Mouse (Mus musculus) layer of hippocampus, postnatal 14 days (tissue): ENCODE measurements at regions not wholly inside any gene's neighbourhood (a gene's known extent, or its start where the extent isn't known, plus 50 kb on each side); places are given as distances from the start of the nearest gene placed in this dataset.

Experiments used
- DNase-seq, 2 experiments: peaks; one replicate each; pipeline ENCODE4 v3.0.0; 2021 to 2022; ENCODE audit warnings: low spot score in 2 of 2, mixed read lengths in 1 of 2

DNA sequence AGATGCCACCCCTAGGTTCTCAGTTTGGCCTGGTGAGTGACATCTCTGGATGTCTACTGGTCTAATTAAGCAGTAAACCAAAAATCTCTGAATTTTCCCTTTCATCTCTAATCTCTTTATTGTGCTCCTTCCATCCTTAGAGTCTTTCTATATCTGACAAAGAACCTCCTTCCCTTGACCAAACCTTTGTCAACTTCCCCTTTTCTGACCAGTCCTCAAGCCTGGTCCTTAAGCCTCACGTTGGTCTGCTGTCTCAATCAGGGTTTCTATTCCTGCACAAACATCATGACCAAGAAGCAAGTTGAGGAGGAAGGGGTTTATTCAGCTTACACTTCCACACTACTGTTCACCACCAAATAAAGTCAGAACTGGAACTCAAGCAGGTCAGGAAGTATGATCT lies 116.4 kb upstream of the Tab2 start:
- DNase-seq: no peak

DNA sequence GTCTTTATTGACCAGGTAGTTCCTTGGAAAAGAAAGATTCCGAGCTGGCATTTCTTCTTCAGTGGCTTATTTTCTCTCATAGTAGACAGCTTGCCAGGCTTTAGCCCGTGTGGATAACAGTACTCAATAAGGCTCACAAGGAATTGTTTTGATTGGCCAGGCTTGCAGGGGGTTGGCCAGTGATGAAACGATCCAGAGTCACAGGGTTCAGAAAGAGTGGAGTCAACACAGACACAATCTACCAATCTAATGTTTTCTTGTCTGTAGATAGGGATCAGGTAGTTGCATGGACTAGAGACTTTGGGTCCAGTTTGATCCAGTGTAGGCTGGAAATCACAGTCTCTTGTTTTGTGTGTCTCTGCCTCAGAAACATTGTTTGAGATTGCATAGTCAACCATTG lies 115.8 kb upstream of the Tab2 start:
- DNase-seq: no peak

DNA sequence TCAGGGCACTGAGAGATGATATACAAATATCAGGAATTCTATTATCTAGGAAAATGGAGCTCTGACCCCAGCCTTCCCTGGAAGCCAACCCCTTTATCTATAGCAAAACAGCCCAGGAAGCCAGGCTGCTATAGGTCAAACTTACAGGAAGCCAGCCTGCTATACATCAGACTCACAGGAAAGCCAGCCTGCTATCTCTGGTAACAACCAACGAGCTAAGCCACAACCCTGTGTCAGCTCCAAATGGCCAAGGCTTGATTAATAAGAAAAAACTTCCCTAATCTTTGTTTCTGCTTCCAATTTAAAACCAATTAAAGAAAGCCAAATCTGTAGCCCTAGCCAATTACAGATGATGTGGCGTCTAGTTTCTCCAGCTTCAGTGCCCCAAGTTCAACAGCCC lies 114.4 kb upstream of the Tab2 start:
- DNase-seq: no peak

DNA sequence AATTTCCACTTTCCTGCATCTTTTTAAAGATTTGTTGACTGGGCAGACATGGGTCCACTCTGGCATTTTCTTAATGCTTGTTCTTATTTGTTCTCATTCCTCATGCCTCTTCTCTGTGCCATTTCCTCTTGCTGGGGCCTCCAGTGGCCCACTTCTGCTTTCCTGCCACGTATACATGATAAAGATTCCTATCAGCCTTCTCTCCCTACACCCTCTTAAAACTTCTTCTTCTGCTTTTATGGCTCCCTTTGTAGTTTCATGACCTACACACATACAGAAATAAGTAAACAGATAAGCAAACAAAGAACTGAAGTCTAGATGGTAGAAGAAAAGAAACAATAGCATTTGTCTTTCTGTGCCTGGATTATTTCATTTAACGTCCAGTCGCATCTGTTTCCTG lies 110.9 kb upstream of the Tab2 start:
- DNase-seq: no peak

DNA sequence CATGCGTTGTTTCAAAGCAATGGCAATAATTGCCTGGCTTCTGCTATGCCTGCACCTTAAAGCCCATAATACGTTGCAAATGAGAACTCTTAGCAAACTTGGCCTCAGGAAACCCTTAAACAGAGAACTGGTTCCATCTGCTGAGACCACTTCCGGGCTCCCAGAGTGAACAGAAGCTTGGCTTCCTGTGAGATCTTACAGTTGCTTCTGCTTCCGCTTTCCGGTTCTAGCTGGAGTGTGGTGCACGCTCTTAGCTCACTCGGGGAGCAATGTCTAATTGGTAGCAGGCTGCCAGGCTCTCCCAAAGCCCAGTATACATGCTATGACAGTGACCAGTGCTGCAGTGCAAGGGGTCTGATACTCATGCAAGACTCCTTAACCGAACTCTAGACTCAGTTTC lies 109.7 kb upstream of the Tab2 start:
- no peak for DNase-seq

DNA sequence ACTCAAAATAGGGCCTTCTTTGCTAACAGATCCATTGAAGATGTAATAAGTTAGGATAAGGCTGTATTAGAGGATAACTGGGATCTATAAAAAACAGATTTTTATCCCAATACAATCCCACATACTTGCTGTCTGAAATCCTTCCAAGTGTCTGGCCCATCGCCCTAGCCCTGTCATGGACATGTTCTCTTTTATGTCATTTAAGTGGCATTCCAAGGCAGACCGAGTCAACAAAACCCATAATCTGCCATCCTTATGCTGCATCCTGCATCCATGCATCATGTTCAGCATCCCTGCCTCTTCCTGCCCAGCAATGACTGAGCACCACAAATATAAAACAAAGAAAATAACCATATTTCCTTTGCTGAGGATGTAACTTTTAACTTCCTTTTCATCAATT lies 108.3 kb upstream of the Tab2 start:
- no peak for DNase-seq

DNA sequence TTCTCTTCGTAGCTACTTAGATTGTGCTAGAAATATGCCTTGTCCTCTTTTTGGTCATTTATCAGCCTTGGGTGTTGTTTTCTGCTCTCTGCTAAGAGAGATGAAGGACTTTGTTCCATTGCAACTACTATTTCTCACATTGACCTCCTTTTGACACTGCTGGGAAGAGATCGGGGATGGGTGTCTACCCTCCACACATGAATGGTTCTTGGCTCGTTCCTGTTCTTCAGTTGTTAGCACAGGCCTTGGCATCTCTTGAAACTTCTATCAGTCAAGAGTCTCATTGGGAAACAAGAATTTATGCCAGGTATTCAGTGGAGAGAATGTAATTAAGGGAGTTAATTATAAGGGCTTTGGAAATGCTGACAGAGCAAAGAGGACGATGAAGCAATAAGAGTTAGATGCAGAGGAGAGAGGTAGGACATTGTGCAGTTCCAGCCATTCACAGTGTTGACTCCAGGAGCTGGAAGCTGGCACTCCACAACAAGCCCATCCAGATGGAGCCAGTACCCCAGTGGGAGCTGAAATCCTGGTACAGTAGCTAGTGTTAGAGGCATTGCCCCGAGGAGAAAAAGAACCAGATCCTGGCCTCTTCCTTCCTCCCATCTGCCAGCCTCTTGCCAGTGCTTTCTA lies 107.5 kb upstream of the Tab2 start:
- DNase-seq: peak in 1 of 2 experiments; percentile 61

DNA sequence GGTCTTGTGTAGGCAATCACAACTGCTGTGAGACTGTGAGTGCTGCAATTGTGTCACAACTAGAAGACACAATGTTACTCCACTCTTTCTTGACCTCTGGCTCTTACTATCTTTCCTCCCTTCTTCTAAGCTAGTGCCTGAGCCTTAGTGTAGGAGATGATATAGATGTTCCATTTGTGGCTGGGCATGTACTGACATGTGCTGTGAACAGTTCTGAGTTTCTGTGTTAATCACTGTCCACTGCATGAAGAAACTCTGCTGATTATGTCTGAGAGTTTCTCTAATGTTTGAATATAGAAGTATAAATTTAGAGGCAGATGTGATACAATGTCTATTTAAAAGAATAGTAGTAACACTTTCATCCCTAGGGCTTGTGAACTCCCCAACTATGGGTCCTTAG lies 105.0 kb upstream of the Tab2 start:
- no peak for DNase-seq

DNA sequence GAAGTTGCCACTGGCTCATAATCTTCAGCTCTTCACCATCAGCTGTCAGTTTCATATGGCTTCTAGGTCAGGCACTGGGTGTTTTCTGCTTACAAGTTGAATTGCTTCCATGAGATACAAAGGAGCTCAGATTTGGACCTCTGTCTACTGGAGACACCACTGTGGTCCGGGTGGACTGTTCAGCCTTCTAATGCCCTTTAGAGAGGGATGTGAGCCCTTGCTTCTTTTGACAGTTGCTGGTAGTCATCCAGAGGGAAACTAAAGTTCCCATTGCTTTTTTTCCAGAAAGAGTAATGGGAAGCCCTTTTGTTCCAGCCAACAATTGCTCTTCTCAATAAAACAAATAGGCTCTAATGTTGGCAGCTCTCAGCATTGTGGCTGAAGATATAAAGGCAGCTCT lies 103.7 kb upstream of the Tab2 start:
- peak in 1 of 2 experiments; percentile 36 for DNase-seq

DNA sequence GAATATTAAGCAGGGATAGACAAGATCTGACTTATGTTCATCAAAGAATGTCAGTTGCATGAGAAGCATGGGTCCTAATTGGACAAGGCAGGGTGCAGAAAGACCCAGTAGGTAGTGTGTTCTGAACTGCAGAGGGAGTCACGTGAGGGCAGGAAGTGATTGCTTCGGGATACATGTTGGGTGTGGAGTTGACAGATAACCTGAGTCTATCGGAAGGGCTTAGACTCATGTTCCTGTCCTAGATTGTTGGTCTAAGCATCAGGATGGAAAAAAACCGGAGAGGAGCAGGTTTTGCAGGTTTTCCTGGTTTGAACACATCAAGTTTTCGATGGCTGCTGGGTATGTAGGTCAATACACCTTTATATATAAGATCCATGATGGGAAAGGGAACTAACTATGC lies 101.8 kb upstream of the Tab2 start:
- DNase-seq: no peak

DNA sequence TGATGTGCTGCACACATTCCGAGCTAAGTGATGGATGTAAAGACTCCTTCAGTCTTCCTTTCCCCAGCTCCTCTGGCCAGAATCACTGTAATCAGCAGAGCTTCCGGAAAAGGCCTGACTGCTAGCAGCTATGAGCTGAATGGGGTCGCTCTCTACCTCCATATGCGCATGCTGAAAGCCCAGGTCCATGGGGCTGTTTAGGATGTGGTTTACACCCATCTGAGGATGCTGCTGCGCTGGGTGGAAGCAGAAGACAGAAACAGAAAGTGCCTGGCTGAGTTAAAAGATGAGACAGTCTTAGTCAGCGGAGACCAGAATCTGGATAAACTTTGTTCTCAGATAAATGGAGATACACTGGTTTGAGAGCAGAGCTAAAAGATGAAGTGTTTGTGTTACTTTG lies 99.3 kb upstream of the Tab2 start:
- no peak for DNase-seq

DNA sequence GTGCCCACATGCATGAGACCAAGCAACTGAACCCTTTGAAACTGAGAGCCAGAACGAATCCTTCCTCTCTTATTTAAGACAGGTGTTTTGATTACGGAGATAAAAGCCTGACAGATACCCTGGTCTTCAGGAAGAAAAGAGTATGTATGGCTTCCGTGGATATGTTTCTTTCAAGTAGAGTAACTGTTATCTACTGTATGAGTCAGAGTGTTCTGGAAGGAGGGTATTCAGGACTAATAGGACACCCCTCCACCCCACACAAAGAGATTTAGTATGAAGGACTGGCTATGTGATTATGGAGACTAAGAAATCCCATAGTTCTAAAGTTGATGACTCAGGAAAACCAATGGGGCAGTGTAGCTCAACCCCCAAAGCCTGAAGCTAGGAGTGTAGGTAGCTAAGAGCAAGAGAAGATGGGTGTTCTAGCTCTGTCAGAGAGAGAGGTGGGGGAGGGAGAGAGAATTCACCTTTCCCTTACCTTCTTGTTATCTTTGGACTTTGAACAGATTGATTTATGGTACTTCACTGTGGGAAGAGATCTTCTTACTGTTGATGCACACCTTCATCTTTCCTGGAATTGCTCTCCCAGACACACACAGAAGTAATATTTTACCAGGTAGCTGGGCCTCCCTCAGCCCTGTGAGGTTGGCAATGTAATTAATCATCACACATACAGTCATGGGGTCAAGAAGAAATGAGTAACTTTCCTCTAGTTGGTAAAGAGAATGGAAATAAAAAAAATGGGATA lies 87.6 kb upstream of the Tab2 start:
- DNase-seq: no peak

DNA sequence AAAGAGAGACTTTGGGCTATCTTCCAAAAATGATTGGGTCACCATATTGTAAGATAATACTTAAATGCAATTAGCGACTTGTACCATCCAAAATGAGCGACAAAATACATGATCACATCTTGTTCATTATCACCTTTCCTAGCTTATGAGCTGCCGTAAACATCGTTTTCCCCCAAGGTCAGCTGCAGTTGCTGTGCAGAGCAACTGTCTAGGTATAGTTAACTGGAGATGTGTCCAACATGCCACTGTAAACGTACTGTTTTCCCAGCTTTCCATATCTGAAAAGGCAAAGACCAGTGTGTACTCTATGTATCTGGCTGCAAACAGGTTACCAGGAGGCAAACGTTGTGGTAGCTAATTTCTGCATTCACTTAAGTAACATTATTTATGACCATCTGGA lies 86.3 kb upstream of the Tab2 start:
- no peak for DNase-seq

DNA sequence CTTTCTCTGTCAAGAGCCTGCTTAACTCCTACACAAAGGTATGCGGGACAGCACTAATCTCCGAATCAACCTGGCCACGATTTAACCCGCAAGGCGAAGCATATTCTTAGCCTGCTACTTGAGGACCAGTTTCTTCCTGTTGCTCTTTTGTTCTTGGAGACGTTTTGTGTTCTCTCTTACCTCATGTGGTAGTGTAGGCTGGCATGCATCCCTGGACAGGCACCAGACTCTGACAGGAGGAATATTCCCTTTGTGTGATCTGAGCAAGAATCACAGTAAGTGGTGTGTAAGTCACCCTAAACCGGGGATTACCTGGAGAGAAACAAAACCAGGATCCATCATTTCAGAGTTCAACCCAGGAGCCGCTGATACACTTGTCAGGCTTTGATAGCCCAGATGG lies 85.8 kb upstream of the Tab2 start:
- DNase-seq: no peak

DNA sequence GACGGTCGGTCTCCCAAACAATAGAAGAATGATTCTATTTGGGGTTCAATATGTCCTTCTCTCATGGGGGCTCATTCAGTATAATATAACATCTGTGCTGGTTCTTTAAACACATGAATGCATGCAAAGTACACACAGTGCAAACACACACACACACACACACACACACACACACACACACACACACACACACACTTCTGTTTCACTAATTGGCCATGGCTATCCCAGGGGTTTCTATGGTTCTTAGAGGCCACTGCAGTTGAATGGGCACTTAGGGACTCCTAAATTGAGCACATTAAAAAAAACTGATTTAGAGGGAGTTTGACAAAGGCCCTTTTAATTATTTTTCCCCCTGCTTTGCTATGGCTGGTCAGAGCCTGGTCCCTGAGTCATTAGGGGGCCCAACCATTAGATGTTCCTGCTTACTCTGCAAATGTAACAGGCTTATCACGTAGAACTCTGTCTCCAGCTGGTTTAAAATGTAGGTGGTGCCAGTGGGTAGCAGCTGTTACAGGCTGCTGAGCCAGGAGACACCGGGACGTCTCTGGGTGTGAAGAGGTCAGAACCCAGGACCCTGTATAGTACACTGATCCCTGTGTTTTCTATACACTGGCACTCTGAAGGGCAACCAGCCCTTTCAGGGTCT lies 82.1 kb upstream of the Tab2 start:
- peak in 1 of 2 experiments; percentile 48 for DNase-seq

DNA sequence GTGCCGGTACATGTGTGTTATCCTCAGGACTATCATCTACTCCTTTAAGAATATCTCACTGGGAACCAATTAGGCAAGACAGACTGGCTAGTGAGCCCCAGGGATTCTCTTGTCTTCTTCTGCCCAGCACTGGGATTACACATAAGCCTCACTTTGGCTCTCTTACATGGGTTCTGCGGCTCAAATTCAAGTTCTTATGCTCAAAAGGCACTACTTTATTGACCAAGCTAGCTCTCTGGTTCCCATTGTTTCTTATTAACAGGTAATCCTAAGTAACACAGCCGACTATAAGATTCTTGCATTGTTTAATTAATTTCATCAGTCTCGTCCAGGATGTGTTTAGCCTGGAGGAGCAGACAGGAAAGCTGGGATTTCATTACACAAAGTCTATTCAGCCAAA lies 80.3 kb upstream of the Tab2 start:
- no peak for DNase-seq

DNA sequence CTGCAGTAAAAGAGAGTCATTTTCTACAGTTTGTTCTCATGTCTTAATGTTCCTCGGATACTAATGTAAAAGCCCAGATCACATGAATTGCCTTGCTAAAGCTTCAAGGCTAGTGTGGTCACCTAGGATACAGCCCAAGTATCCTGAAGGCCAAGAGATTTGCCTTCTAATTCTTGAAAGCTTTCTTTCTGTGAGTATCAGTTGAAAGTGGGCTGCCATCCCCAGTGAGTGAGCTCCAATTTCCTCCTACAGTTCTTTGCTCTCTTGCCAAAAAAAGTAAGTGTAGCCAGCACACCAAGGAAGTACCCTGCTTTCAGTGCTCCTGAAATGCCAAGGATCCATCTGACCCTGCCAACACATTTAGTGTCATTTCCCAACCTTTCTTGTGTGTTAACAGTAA lies 79.3 kb upstream of the Tab2 start:
- peak in 1 of 2 experiments; percentile 26 for DNase-seq

DNA sequence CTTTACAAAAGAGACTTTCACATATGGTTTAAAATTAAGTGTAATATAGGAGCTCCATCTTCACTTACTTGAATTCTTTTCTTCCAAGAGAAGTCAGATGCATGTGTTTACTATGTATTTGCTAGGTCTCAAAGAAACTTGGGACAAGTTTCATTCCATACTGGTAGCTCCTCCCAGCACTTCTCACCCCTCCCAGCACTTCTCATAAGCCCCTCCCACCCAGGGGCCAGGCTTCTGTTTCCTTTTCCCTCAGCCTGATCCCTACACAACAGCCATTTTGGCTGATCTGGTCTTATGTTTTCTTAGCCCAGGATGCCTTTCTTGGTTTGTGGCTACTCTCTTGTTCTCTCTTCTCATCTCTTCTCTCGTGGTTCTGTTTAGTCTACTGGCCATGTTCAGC lies 76.2 kb upstream of the Tab2 start:
- DNase-seq: no peak

DNA sequence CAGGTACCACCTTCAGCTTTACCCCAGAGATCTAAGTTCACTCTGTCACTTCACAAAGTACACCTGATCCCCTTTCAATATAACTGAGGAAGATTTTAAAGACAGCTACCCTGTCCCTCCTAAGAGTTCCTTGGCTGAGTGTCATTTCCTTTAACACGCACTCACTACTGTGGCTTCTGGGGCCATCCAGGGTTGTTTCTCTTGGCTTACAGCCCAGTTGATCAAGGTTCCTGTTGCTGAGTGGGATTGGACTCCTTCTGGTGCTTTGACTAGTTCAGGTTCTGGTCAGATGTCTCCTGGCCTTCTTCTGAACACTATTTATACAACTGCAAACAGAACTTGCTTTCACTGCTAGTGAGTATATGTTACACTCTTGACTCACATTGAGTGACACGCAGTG lies 72.8 kb upstream of the Tab2 start:
- no peak for DNase-seq

DNA sequence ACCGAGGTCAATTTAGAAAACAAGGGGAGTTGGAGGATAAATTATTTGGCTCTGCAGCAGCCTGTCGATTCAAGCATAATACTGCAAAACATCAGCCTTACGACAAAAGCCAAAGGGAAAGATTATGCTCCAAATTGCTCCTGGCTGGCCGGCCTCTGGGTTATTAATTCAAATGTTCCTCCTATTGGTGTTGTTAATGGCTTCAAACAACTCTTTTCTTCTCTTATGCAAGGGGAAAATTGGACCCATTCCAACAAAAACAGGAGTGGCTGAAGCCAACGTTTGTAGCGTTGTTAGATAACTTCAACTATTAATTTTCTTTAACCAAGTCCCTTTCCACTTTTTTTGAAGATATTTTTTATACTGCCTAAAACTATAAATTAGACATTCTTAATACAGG lies 71.0 kb upstream of the Tab2 start:
- DNase-seq: no peak

DNA sequence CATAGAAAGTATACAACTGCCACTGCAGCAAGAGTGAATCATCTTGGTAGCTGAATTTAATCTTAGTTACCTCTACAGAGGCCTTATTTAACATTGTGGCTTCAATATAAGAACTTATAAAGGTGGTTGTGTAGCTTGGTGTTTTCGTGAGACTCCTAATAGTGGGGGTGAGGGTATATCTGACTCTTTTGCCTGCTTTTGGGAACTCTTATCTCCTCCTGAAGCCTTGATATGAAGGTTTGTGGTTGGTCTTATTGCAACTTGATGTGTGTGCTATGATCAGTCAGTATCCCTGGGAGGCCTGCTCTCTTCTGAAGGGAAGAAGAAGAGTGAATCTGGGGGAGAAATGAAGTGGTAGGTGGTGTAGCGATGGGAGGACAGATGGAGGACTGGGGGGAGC lies 67.7 kb upstream of the Tab2 start:
- no peak for DNase-seq

DNA sequence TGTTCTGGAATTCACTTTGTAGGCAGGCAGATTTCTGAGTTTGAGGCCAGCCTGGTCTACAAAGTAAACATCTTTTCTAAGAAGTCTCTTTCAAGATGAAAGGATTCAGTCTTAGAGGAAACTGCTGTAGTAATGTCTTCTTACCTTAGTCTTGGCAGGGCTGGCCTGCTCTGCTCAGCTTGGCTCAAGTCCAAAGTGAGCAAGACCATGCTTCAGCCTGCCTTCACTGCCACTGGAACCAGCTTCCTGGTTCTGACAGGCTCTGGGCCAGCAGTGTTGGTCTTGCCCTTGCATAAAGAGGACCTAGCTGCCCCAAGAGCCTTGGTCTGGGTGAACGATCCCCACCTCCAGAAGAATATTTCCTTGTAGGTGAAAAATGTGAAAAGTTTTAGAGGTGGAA lies 65.9 kb upstream of the Tab2 start:
- DNase-seq: peak in 1 of 2 experiments; percentile 24
